Mouse (Mus musculus) lung, adult 2 months (tissue): ENCODE measurements at regions not wholly inside any gene's neighbourhood (a gene's known extent, or its start where the extent isn't known, plus 50 kb on each side); places are given as distances from the start of the nearest gene placed in this dataset.

Experiments
- CTCF ChIP-seq: fragments of 200-500 bp; IDR thresholded peaks from 2 replicates; pipeline ENCODE4 v1.5.1; 2011; ENCODE audit warnings: mild to moderate bottlenecking, low read length, control low read depth; ENCODE audit not compliant: insufficient read depth
- POLR2A ChIP-seq: fragments of 200-500 bp; IDR thresholded peaks from 2 replicates; pipeline ENCODE4 v1.6.1; 2011; ENCODE audit warnings: low read depth, mild to moderate bottlenecking, control low read depth, low read length, borderline replicate concordance; ENCODE audit errors: extremely low read depth

DNA sequence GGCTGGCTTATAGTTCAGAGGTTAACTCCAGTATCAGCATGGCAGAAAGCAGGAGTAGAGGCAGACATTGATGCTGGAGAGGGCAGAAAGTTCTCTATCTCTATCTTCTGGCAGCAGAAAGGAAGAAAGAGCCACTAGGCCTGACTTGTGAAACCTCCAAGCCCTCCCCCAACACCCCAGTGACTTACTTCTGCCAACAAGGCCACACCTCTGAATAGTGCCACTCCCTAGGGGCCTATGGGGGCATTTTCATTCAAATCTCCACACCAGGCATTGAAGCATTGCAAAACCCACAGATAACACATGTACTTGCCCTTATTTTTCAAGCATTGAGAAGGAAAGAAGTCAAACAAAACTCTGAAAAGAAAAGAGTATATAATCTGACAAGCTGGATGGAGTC, 186.9 kb upstream of the Mctp2 start:
- no peak for TF ChIP-seq CTCF
- no peak for TF ChIP-seq POLR2A
